Mouse (Mus musculus) embryonic facial prominence, embryonic 14.5 days (tissue): ENCODE measurements around the gene Slc35f3. TPM values are rescaled to one million over a fixed set of nuclear protein-coding genes. Genes with fewer than 3 reads are reported as not detected.

Source experiments
- ATAC-seq: fragments of 200-750 bp; cut with Nextera tagmentation; 2 replicates; pipeline ENCODE4 v1.8.0; 2017; ENCODE audit warnings: low read depth, moderate number of reproducible peaks, moderate TSS enrichment
- DNase-seq: peaks from one replicate; pipeline ENCODE4 v3.0.0-alpha.2; 2015; ENCODE audit warnings: low spot score
- H3K27ac ChIP-seq: fragments of 300-500 bp; sonication (generic); replicated peaks from 2 replicates; pipeline ENCODE4 v1.5.1; 2014; ENCODE audit warnings: low read depth, mild to moderate bottlenecking, low read length, moderate library complexity
- H3K27me3 ChIP-seq: fragments of 300-500 bp; sonication (generic); replicated peaks from 2 replicates; pipeline ENCODE4 v1.6.1; 2014; ENCODE audit warnings: low read length; ENCODE audit not compliant: control insufficient read depth, insufficient read depth
- H3K36me3 ChIP-seq: fragments of 300-500 bp; sonication (generic); 2 replicates; pipeline ENCODE4 v1.6.1; 2014; ENCODE audit warnings: low read length, mixed read lengths; ENCODE audit not compliant: control insufficient read depth, insufficient read depth
- H3K4me1 ChIP-seq: fragments of 300-500 bp; sonication (generic); 2 replicates; pipeline ENCODE4 v1.6.1; 2014; ENCODE audit warnings: antibody characterized with exemption, low read length; ENCODE audit not compliant: control insufficient read depth, insufficient read depth
- H3K4me2 ChIP-seq: fragments of 300-500 bp; sonication (generic); 2 replicates; pipeline ENCODE4 v1.6.1; 2014; ENCODE audit warnings: low read depth, mild to moderate bottlenecking, low read length, moderate library complexity, mixed read lengths
- H3K4me3 ChIP-seq: fragments of 300-500 bp; sonication (generic); 2 replicates; pipeline ENCODE4 v1.5.1; 2014; ENCODE audit warnings: low read depth, mild to moderate bottlenecking, low read length
- H3K9ac ChIP-seq: fragments of 300-500 bp; sonication (generic); 2 replicates; pipeline ENCODE4 v1.6.1; 2014; ENCODE audit warnings: low read depth, mild to moderate bottlenecking, low read length, moderate library complexity, mixed read lengths
- H3K9me3 ChIP-seq: fragments of 300-500 bp; sonication (generic); 2 replicates; pipeline ENCODE4 v1.6.1; 2016; ENCODE audit warnings: low read length; ENCODE audit not compliant: control insufficient read depth
- WGBS: fragments of 180-500 bp; shearing (Covaris S2); extraction: QIAGEN DNeasy Blood & Tissue Kit; methylation state at CpG from one replicate; pipeline ENCODE4 v1.1.7; 2014; 5-methylcytosine and 5-hydroxymethylcytosine counted together
- polyA plus RNA-seq: library from polyadenylated mRNA; unstranded; fragments of >200 nt; fragmentation: Nextera tagmentation; extraction: Ambion mirVana; gene quantifications from 2 replicates; pipeline ENCODE4 v1.2.1, GENCODE M21; 2014

Slc35f3 gene
- polyA plus RNA-seq, 1 experiment from 2014 or later = 1.2 TPM

GRCm38 (mm10) chr8:126371871-126372270, 73.5 kb downstream of the Slc35f3 start:
- no peaks in the 10 kb centered on the region for H3K27me3 ChIP-seq
- no peak for ATAC-seq
- H3K9ac ChIP-seq = no peak overlapping the region
- H3K36me3 ChIP-seq = no peaks in the 10 kb centered on the region
- no peak for DNase-seq
- H3K4me3 ChIP-seq = no peak overlapping the region
- H3K4me2 ChIP-seq = no peak overlapping the region
- no peak overlapping the region for H3K27ac ChIP-seq
- H3K9me3 ChIP-seq = no peaks in the 10 kb centered on the region
- H3K4me1 ChIP-seq = no peaks in the 10 kb centered on the region
- WGBS = 69% methylated on average over 3 of the region's 3 CpGs

- DNase-seq (no peak), ATAC-seq (no peak)
- Histone ChIP-seq H3K4me3 (no peak overlapping the region), H3K36me3 (no peaks in the 10 kb centered on the region), H3K27ac (no peak overlapping the region), H3K4me2 (no peak overlapping the region), H3K27me3 (no peaks in the 10 kb centered on the region), H3K9me3 (no peaks in the 10 kb centered on the region), H3K9ac (no peak overlapping the region), H3K4me1 (no peaks in the 10 kb centered on the region)
- WGBS = 82% methylated on average over 6 of the region's 6 CpGs
Observed at GRCm38 (mm10) chr8:126379580-126379979, 81.2 kb downstream of the Slc35f3 start.

GRCm38 (mm10) chr8:126380141-126380540, 81.8 kb downstream of the Slc35f3 start:
- H3K27ac ChIP-seq = no peak overlapping the region
- WGBS = 41% methylated on average over 2 of the region's 2 CpGs
- DNase-seq (peak; percentile 56), ATAC-seq (no peak)
- H3K4me2 ChIP-seq = no peak overlapping the region
- H3K27me3 ChIP-seq = no peaks in the 10 kb centered on the region
- H3K4me3 ChIP-seq = no peak overlapping the region
- H3K4me1 ChIP-seq = no peaks in the 10 kb centered on the region
- H3K36me3 ChIP-seq = no peaks in the 10 kb centered on the region
- no peaks in the 10 kb centered on the region for H3K9me3 ChIP-seq
- H3K9ac ChIP-seq = no peak overlapping the region

GRCm38 (mm10) chr8:126381299-126381698, 82.9 kb downstream of the Slc35f3 start:
- 84% methylated on average over 7 of the region's 7 CpGs for WGBS
- Histone ChIP-seq H3K4me3 (no peak overlapping the region), H3K9ac (no peak overlapping the region), H3K4me2 (no peak overlapping the region), H3K36me3 (no peaks in the 10 kb centered on the region), H3K27me3 (no peaks in the 10 kb centered on the region), H3K9me3 (no peaks in the 10 kb centered on the region), H3K4me1 (no peaks in the 10 kb centered on the region), H3K27ac (no peak overlapping the region)
- DNase-seq (no peak), ATAC-seq (no peak)

- Histone ChIP-seq H3K27me3 (no peaks in the 10 kb centered on the region), H3K27ac (no peak overlapping the region), H3K4me2 (no peak overlapping the region), H3K9ac (no peak overlapping the region), H3K4me1 (no peaks in the 10 kb centered on the region), H3K4me3 (no peak overlapping the region), H3K36me3 (no peaks in the 10 kb centered on the region), H3K9me3 (no peaks in the 10 kb centered on the region)
- WGBS = 39% methylated on average over 14 of the region's 14 CpGs
- ATAC-seq (no peak), DNase-seq (peak; percentile 24)
Observed at GRCm38 (mm10) chr8:126382216-126382615, 83.9 kb downstream of the Slc35f3 start.

GRCm38 (mm10) chr8:126382749-126383148, 84.4 kb downstream of the Slc35f3 start:
- H3K9ac ChIP-seq = no peak overlapping the region
- H3K4me2 ChIP-seq = no peak overlapping the region
- no peaks in the 10 kb centered on the region for H3K36me3 ChIP-seq
- H3K27ac ChIP-seq = no peak overlapping the region
- H3K27me3 ChIP-seq = no peaks in the 10 kb centered on the region
- ATAC-seq (no peak), DNase-seq (no peak)
- no peaks in the 10 kb centered on the region for H3K9me3 ChIP-seq
- no peaks in the 10 kb centered on the region for H3K4me1 ChIP-seq
- no peak overlapping the region for H3K4me3 ChIP-seq
- 62% methylated on average over 5 of the region's 5 CpGs for WGBS

- Histone ChIP-seq H3K4me1 (no peaks in the 10 kb centered on the region), H3K9ac (no peak overlapping the region), H3K4me2 (no peak overlapping the region), H3K9me3 (no peaks in the 10 kb centered on the region), H3K4me3 (no peak overlapping the region), H3K27ac (no peak overlapping the region), H3K27me3 (no peaks in the 10 kb centered on the region), H3K36me3 (no peaks in the 10 kb centered on the region)
- ATAC-seq (no peak), DNase-seq (no peak)
- 80% methylated on average over 4 of the region's 4 CpGs for WGBS
Observed at GRCm38 (mm10) chr8:126387566-126387965, 89.2 kb downstream of the Slc35f3 start.

- no peaks in the 10 kb centered on the region for H3K9me3 ChIP-seq
- no peak overlapping the region for H3K4me3 ChIP-seq
- H3K27me3 ChIP-seq = no peaks in the 10 kb centered on the region
- DNase-seq (peak; percentile 74), ATAC-seq (peak; percentile 55; the same call in 1 of the 2 replicates)
- H3K4me1 ChIP-seq = no peaks in the 10 kb centered on the region
- H3K4me2 ChIP-seq = no peak overlapping the region
- H3K27ac ChIP-seq = no peak overlapping the region
- 33% methylated on average over 2 of the region's 2 CpGs for WGBS
- H3K9ac ChIP-seq = no peak overlapping the region
- no peaks in the 10 kb centered on the region for H3K36me3 ChIP-seq
Observed at GRCm38 (mm10) chr8:126391541-126391940, 93.2 kb downstream of the Slc35f3 start.

- Histone ChIP-seq H3K4me1 (no peaks in the 10 kb centered on the region), H3K36me3 (no peaks in the 10 kb centered on the region), H3K4me3 (no peak overlapping the region), H3K27ac (no peak overlapping the region), H3K27me3 (no peaks in the 10 kb centered on the region), H3K9ac (no peak overlapping the region), H3K4me2 (no peak overlapping the region), H3K9me3 (no peaks in the 10 kb centered on the region)
- no peak for ATAC-seq
- 84% methylated on average over 9 of the region's 9 CpGs for WGBS
- no peak for DNase-seq
Observed at GRCm38 (mm10) chr8:126395386-126395785, 97.0 kb downstream of the Slc35f3 start.
